Mouse (Mus musculus) urinary bladder, postnatal 25 days (tissue): ENCODE results near the gene Arl14.

Experiments
- DNase-seq: peaks from one replicate; pipeline ENCODE4 v3.0.0; 2022; ENCODE audit warnings: low spot score

Arl14 gene

GRCm38 (mm10) chr3:69221806-69222501, at the start of gene Arl14:
Gene Arl14 (plus strand): TSS chr3:69222419.
- DNase-seq, result no peak

GRCm38 (mm10) chr3:69175229-69175628, 47.0 kb upstream of the Arl14 start:
- DNase-seq, result no peak

GRCm38 (mm10) chr3:69177168-69177797, 44.9 kb upstream of the Arl14 start:
- no peak for DNase-seq

DNA sequence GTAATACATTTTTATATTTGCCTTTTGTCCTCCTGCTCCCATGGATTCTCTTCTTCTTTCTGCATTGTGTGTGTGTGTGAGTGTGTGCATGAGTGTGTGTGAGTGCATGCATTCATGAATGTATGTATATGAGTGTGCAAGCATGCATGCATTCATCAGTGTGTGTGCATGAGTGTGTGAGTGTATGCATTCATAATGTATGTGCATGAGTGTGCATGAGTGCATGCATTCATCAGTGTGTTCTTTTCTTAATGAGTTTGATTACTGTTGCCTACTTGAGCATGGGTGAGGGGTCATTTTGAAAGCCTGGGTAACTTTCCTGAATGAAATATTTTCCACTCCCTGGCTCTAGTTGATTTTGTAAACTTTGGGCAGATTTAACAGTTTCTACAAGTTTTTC, 44.3 kb upstream of the Arl14 start:
- no peak for DNase-seq

DNA sequence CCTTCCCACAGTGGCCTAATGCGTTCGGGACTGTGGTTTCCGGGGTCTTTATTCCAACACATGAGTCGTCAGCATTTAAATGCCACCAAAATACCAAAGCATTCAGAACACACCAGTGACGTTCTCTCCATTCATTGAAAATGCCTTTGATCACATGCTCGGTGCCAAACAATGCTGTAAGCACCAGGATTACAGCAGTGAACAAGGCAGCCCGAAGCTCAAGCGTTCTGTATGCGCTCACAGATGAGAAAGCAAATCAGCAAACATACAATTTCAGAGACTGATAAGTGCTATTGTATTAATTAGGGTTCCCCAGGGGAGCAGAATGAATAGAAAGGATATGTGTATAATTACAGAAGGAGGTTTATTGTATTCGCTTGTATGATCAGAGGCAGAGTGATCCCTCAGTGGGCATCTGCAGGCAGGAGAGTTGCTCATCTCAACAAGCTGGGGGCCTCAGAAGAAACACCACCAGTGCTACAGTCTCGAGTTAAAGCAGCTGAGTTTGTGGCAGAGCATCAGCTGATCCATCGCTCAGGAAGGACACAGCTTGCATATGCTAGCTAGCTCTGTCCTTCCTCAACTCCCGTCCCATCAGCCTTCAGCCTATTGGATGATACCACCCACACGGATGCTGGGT, 43.7 kb upstream of the Arl14 start:
- no peak for DNase-seq

GRCm38 (mm10) chr3:69181531-69181930, 40.7 kb upstream of the Arl14 start:
- DNase-seq, result no peak

GRCm38 (mm10) chr3:69182225-69182624, 40.0 kb upstream of the Arl14 start:
- DNase-seq, result no peak

DNA sequence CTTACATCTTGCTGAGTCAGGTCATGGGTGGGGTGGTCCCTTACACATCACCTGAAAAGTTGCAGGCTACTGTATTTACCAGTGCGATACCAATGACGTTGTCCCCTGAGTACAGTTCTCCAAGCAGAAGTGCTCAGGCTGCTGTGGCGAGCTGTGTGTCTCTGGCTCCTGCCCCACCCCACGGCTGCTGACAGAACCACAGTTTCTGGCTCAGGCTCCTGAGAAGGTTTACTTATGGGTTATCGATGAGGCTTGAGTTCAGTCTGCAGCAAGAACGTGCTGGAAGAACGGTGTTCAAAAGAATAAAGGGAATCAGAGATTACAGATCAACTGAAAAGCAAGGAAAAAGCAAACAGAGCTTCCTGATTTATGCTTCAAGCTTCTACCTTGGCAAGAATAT, 37.0 kb upstream of the Arl14 start:
- DNase-seq, result no peak

DNA sequence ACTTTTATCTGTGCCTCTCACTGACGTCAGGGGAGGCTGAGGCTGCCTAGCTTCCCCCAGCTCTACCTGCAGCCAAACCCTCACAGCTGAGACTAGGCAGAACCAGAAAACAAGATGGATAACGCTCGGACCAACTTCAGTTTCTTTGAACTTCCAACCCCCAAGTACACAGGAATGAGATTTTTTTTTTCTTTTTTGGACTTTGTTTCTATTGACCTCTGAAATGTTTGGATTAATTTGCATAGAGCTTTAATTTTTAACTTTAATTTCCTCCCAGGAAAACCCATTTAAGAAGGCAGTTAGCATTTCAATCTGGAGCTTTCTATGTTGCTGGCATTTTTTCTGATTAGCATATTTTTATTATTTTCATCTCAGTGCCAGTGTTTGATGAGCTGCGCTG, 36.2 kb upstream of the Arl14 start:
- DNase-seq, result no peak

DNA sequence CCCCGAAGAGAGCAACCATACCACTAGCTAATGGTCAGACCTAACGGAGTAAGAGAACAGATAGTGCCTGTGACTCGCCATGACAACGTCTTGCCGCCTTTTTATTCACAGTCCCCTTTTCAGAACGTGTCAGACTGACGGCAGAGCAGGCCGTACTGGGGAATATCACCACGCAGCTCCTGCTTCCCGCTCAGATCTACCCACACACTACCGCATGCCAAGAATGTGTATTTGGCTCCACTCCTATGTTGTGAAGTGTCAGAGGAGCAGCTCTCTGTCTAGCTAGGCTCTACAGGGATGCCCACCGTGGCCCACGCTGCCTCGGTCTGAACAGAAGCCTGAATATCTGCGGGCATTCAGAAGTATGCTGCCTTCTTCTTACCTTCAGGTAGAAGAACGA, 35.6 kb upstream of the Arl14 start:
- DNase-seq, result no peak

- no peak for DNase-seq
Observed at GRCm38 (mm10) chr3:69192995-69193394, 29.2 kb upstream of the Arl14 start.

DNA sequence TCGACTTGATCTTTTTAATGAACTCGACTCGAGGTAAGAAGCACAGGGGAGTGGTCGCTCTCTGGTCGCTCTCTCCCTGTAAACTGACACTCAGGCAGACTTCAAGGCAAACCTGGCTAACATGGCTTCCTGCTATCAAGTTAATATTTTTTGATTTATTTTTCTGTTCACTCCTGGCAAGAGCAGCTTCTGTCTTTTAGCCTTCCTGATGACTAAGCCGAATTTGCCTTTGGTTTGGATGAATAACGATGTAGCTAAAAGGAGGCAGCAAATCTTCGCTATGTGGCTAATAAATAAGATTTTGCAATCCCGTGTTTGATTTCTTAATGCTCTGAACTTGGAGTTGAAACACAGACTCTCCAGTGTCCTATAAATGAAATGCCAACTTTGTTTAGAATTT, 27.7 kb upstream of the Arl14 start:
- no peak for DNase-seq

DNA sequence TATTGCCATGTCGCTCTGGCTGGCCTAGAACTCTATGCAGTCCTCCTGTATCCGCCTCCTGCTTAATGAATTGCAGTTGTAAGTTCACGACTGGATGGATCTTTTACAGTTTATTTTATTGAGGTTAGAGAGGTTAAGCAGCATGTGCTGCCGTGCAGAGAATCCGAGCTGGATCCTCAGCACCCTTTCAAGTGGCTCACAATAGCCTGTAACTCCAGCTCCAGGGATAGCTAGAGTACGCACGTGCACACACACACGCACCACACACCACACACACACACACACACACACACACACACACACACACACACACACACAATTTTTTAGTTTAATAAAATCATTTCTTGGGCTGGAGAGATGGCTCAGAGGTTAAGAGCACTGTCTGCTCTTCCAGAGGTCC, 27.0 kb upstream of the Arl14 start:
- DNase-seq, result no peak

DNA sequence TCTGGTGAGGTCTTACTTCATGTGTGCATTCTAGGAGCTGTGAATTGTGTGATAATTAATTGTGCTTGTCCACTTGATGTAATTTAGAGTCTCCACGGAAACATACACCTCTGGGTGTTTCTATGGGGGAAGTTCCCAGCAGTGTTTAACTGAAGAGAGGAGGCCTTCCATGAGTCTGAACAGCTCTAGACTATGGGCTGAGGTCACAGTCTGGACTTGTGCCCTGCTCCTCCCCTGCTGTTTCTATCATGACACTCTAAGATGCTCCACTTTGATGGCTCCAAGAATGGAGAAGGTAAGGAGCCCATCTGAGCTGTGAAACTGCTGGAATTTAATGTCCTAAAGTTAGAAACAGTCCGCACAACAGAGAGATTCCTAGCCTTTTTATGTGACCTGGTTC, 24.1 kb upstream of the Arl14 start:
- DNase-seq, result no peak

DNA sequence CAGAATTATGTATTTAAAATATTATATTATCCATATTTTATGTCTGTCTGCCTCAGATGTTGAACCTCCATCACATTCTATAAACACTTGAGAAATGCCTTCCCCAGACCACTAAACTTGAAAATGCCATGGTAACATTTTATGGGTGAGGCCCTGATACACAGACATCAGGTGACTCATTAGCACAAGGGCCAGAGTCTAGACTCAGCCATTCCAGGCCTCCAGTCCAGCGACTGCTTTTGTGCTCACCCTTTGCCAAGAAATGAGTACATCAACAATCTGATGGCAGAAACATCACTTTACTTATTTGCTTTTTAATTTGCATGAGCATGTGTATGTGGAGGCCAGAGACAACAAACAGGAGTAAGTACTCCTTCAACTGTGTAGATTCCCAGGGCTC, 22.0 kb upstream of the Arl14 start:
- no peak for DNase-seq

DNA sequence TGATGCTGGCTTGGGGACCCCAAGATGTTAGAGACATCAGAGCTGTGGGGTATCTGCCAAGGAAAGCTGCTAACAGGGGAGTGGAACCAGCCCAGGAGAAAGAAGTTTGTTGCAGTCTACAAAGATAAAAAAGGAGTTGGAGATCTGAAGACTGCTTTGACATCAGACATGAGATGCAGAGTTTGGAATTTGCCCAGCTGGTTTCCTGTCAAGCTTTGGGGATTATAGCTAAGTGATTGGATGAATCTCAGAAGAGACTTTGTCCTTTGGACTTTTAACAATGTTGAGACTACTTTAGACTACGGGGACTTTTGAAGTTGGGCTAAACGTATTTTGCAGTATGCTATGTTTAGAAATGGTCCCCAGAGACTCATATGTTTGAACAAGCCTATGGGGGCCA, 21.0 kb upstream of the Arl14 start:
- no peak for DNase-seq

DNA sequence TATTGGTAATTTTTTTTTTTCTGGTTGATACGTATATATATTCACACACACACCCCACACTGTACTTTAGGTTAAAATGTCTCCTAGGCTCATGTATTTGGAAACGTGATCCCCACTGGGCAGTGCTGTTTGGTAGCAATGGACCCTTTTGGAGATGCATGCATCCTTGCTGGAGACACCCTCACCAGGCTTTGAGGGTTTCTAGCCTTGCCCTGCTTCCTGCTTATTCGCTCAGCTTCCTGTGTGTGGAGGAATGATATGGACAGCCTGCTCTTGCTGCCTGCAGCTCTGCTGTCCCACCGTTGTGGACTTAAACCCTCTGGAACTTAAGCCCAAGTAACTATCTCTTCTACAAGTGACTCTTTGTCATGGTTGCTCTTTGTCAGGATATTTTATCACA, 19.3 kb upstream of the Arl14 start:
- no peak for DNase-seq

GRCm38 (mm10) chr3:69205266-69206054, 16.8 kb upstream of the Arl14 start:
- DNase-seq, result no peak

DNA sequence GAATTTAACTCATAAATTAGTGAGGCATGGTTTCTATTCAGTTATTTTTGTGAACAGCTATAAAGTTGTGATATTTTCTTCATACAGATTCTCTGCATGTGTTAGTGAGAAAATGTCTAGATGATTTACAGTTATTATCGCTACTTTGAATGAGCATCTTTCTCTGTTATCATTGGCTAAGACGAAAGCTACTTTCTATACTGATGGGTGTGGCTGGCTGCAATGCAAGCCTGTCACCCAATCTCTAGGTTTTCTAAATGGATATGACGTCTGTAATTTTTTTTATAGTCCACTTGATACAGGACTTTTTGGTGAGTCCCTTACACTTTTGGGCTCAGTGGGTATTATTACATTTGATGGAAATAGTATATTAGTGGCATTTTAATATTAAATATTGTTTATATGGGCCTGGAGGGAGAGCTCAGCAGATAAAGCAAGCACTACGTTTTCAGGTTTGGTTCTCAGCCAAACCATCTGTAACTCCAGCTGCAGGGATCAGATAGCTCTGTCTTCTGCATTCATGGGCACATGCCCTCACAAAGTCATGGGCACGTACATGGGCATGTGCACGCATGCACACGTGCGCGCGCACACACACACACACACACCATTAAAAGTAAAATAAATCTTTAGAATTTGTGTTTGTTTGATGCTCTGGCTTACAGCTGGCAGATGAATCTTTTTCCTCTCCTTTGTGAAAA, 15.9 kb upstream of the Arl14 start:
- no peak for DNase-seq

DNA sequence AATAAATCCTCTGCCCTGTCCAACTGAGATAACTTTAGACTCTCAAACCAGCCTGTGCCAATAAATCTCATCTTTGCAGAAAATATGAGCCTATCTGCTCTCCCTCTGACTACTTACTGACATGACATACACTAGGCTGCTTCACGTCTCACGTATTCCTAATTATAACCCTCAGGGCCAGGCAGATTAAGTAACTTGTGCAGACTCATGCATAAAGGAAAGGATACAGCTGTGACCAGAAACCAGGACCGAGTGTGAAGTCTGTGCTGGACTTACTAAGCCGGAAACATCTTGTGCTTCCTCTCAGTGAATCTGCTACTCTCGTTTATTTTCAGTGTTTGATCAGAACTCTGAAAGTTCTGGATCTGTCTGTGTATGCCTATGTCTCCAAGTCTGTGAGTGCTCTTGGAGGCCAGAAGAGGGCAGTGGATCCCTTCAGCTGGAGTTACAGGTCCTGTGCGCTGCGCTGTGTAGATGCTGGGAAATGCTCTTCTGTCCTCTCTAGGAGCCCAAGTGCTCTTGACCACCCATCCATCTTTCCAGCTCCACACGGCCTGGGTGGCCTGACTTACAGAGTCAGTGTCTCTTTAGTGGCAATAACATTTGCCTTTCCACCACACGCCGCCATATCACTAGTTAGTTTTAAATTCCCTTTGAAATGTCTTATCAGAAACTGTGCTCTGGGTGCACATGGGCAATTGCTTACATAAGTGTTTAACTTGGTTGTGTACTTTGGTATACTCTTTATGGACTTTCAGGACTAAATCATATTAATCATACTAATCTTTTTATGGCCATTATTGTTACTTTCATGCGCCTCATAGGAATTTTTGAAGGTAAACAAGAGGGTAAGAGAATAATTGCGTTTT, 13.5 kb upstream of the Arl14 start:
- DNase-seq, result no peak

GRCm38 (mm10) chr3:69212246-69212645, 10.0 kb upstream of the Arl14 start:
- DNase-seq, result no peak
